Mouse (Mus musculus) stomach, postnatal 0 days (tissue): ENCODE measurements around the gene Creb1. TPM values are rescaled to one million over a fixed set of nuclear protein-coding genes. Genes with fewer than 3 reads are reported as not detected.
A peak's percentile ranks its signal among the peaks of the same experiment; 100 is the strongest.

Experiments
- ATAC-seq: fragments of 200-750 bp; cut with Nextera tagmentation; 2 replicates; pipeline ENCODE4 v1.8.0; 2017; ENCODE audit not compliant: low FRiP score, low TSS enrichment
- DNase-seq: peaks from one replicate; pipeline ENCODE4 v3.0.0-alpha.2; 2016; ENCODE audit warnings: low spot score
- H3K27ac ChIP-seq: fragments of 300-500 bp; sonication (generic); replicated peaks from 2 replicates; pipeline ENCODE4 v1.5.1; 2014; ENCODE audit warnings: mild to moderate bottlenecking, control low read depth
- H3K27me3 ChIP-seq: fragments of 300-500 bp; sonication (generic); 2 replicates; pipeline ENCODE4 v1.6.1; 2014; ENCODE audit warnings: low read length; ENCODE audit not compliant: control insufficient read depth, insufficient read depth
- H3K36me3 ChIP-seq: fragments of 300-500 bp; sonication (generic); 2 replicates; pipeline ENCODE4 v1.6.1; 2014; ENCODE audit warnings: low read length, mixed read lengths; ENCODE audit not compliant: control insufficient read depth, insufficient read depth
- H3K4me1 ChIP-seq: fragments of 300-500 bp; sonication (generic); replicated peaks from 2 replicates; pipeline ENCODE4 v1.6.1; 2014; ENCODE audit warnings: antibody characterized with exemption; ENCODE audit not compliant: control insufficient read depth, insufficient read depth
- H3K4me2 ChIP-seq: fragments of 300-500 bp; sonication (generic); replicated peaks from 2 replicates; pipeline ENCODE4 v1.6.1; 2014; ENCODE audit warnings: low read depth, mild to moderate bottlenecking, control low read depth, moderate library complexity
- H3K4me3 ChIP-seq: fragments of 300-500 bp; sonication (generic); 2 replicates; pipeline ENCODE4 v1.5.1; 2014; ENCODE audit warnings: low read depth, low read length, control low read depth
- H3K9ac ChIP-seq: fragments of 300-500 bp; sonication (generic); 2 replicates; pipeline ENCODE4 v1.6.1; 2014; ENCODE audit warnings: mild to moderate bottlenecking, low read length, control low read depth, mixed read lengths
- H3K9me3 ChIP-seq: fragments of 300-500 bp; sonication (generic); 2 replicates; pipeline ENCODE4 v1.6.1; 2016; ENCODE audit warnings: low read length; ENCODE audit not compliant: control insufficient read depth
- CTCF ChIP-seq: IDR thresholded peaks from 2 replicates; pipeline ENCODE4 v1.5.1; 2016; ENCODE audit warnings: antibody characterized with exemption, low read depth, mild to moderate bottlenecking, moderate library complexity
- EP300 ChIP-seq: optimal IDR thresholded peaks from 2 replicates; pipeline ENCODE3; 2016; ENCODE audit warnings: antibody characterized with exemption
- WGBS: fragments of 180-500 bp; shearing (Covaris S2); extraction: QIAGEN DNeasy Blood & Tissue Kit; methylation state at CpG from one replicate; pipeline ENCODE4 v1.1.7; 2014; 5-methylcytosine and 5-hydroxymethylcytosine counted together
- polyA plus RNA-seq: library from polyadenylated mRNA; unstranded; fragments of >200 nt; fragmentation: Nextera tagmentation; extraction: Ambion mirVana; gene quantifications from 2 replicates; pipeline ENCODE4 v1.2.1, GENCODE M21; 2015

The Creb1 gene
- polyA plus RNA-seq, 1 experiment from 2014 or later: 9.2 TPM

DNA sequence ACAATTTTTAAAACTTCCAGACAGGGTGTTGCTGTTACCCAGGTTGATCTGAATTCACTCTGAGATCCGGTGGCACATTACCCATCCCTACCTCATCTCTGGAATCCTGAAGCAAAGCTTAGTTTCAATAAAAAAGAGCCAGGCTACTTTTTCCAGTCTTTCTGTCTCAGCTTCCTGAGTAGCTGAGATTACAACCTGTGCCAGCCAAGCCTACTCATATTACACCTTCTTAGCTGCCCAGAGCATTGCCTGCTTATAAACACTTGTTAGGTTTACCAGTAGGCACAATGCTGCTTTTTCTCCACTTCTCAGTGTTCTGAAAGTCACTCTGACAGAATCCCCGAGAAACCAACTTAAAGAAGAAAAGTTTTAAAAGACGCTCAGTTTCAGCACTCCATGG, 46.4 kb downstream of the Creb1 start:
- 94% methylated on average over 3 of the region's 3 CpGs for WGBS
- Histone ChIP-seq H3K27ac (no peak overlapping the region), H3K4me3 (no peak overlapping the region), H3K4me1 (no peaks in the 10 kb centered on the region), H3K27me3 (no peaks in the 10 kb centered on the region), H3K9ac (no peak overlapping the region), H3K36me3 (peaks cover 5% of the 10 kb centered on the region; the same call in 1 of the 2 replicates), H3K9me3 (no peaks in the 10 kb centered on the region), H3K4me2 (no peak overlapping the region)
- TF ChIP-seq EP300: no peak
- TF ChIP-seq CTCF: no peak
- ATAC-seq: no peak
- no peak for DNase-seq

DNA sequence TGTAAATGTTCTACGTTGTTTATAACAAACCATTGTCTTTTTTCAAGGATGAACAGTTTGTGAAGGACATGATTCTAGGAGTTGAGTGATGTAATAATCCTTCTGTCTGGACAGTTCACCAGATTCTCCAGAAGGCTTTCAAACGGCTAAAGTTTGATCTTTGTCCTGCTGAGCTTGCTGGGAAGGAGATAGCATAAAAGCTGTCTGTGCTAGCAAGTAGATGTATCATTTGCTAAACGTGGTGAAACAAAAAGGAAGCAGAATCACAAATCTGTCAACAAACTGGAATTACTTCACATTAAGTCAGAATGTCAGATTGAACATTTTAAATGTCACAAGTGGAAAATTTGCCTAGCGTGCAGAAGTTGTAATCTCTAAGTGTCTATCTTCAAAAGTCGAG, 66.5 kb downstream of the Creb1 start:
- no peaks in the 10 kb centered on the region for H3K4me1 ChIP-seq
- no peaks in the 10 kb centered on the region for H3K9me3 ChIP-seq
- WGBS: 45% methylated on average over 5 of the region's 5 CpGs
- TF ChIP-seq CTCF: no peak
- no peak overlapping the region for H3K4me2 ChIP-seq
- DNase-seq: no peak
- no peak overlapping the region for H3K4me3 ChIP-seq
- H3K9ac ChIP-seq: no peak overlapping the region
- H3K27ac ChIP-seq: no peak overlapping the region
- peaks cover 2% of the 10 kb centered on the region; the same call in 1 of the 2 replicates for H3K36me3 ChIP-seq
- no peaks in the 10 kb centered on the region for H3K27me3 ChIP-seq
- no peak for ATAC-seq

DNA sequence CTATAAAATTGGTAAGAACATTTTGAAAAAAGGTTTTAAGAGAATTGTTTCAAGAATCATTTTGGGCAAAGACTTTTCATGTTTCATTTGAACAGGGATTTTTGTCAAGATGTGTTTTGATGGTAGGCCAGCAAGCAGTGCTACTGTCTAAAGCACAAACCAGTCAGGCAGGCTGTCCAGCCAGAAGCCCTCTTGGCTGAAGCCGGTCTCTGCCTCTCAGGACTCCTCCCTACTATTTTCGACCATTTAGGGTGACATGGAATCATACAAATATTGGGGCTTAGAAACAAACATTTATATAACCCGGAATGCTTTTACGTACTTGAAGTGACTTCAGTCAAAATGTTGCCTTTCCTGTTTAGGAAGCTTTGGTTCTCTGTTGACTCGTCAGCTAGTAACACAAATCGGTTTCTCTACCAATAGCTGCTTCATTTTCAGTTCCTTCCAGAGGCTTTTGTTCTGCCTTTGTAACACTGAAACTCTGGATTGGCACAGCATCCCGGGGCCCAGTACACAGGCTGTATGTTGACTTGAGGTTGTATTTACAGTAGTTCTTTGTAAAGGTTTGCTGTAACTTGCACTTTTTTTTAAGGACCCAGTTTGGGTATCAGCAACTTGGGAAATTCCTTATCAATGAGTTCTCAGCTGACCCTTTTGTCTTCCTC, 68.1 kb downstream of the Creb1 start:
- no peaks in the 10 kb centered on the region for H3K9me3 ChIP-seq
- peak overlapping the region; percentile 53 for H3K27ac ChIP-seq
- TF ChIP-seq CTCF (no peak), EP300 (no peak)
- no peaks in the 10 kb centered on the region for H3K4me1 ChIP-seq
- H3K9ac ChIP-seq: no peak overlapping the region
- H3K36me3 ChIP-seq: peaks cover 2% of the 10 kb centered on the region; the same call in 1 of the 2 replicates
- no peak overlapping the region for H3K4me3 ChIP-seq
- no peaks in the 10 kb centered on the region for H3K27me3 ChIP-seq
- DNase-seq (no peak), ATAC-seq (peak; percentile 67; the same call in 1 of the 2 replicates)
- WGBS: 34% methylated on average over 7 of the region's 7 CpGs
- H3K4me2 ChIP-seq: no peak overlapping the region

DNA sequence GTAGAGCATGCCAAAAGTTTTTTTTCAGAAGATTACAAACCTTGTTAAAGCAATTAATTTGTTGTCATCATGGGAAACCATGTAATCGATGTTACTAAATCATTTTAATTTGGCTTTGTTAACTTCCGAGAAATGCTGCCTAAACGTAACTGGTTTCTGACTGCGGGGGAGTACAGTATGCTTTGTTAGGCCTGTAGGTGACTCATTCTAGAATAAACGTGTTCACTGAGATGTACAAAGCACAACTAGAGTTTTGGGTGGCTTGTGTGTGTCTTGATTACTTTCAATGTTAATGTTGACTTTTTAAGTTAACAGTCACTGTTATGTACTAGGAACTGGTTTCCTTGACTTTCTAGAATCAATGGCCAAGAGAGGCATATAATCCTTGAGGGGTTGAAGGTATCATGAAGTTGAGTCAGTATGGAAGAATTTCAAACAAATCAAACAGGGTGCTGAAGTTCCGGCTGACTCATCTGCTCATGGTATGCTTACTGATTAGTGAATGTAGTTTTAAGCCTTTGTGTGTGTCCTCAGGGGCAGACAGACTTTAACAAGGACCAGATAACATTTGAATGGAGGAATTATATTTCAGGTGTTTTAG, 68.9 kb downstream of the Creb1 start:
- Histone ChIP-seq H3K4me1 (no peaks in the 10 kb centered on the region), H3K9ac (no peak overlapping the region), H3K36me3 (peaks cover 2% of the 10 kb centered on the region; the same call in 1 of the 2 replicates), H3K9me3 (no peaks in the 10 kb centered on the region), H3K4me2 (no peak overlapping the region), H3K27ac (no peak overlapping the region), H3K27me3 (no peaks in the 10 kb centered on the region), H3K4me3 (no peak overlapping the region)
- DNase-seq (no peak), ATAC-seq (peak; percentile 83)
- TF ChIP-seq EP300 (no peak), CTCF (no peak)
- WGBS: 47% methylated on average over 6 of the region's 6 CpGs

DNA sequence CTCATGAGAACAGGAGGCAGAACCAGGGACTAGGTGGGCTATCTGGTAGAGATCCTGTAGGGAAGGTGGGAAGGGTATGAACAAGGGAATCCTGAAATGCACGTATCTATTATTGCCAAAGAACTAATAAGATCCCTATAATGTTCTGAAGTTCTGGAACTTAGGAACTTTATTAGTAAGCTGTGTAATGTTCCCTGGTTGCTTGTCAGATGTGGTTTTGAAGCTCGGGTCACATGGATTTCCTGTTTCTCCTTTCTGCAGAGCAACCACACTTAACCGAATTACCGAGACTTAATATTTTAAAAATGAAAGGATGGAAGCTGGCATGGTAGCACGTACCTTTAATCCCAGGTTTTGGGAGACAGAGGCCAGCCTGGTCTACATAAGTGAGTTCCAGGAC, 70.9 kb downstream of the Creb1 start:
- no peak overlapping the region for H3K9ac ChIP-seq
- peaks cover 10% of the 10 kb centered on the region; the same call in 1 of the 2 replicates for H3K36me3 ChIP-seq

DNA sequence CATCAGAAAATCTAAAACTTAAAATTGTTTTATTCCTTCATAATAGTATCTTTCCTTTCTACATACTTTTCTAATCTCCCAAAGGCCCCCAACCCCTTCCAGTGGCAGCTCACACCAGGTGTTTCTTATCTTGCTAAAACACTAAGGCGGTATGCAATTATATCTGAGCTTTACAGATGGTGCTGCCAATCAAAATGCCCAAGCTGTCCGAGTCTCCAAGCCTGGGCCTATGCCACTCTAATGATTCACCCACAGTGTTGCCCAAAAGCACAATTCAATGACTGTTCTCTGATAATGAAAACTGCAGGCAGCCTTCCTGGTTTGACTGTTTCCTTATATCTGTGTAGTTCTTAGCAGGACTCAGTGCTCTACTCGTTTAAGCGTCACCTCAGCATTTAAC, 76.7 kb downstream of the Creb1 start:
- TF ChIP-seq EP300 (no peak), CTCF (no peak)
- ATAC-seq: no peak; the same call in 1 of the 2 replicates
- no peak overlapping the region for H3K4me3 ChIP-seq
- no peaks in the 10 kb centered on the region for H3K27me3 ChIP-seq
- H3K9ac ChIP-seq: no peak overlapping the region
- DNase-seq: no peak
- WGBS: 53% methylated on average over 4 of the region's 4 CpGs
- H3K36me3 ChIP-seq: peaks cover 12% of the 10 kb centered on the region
- no peaks in the 10 kb centered on the region for H3K4me1 ChIP-seq
- H3K27ac ChIP-seq: no peak overlapping the region
- no peak overlapping the region for H3K4me2 ChIP-seq
- H3K9me3 ChIP-seq: no peaks in the 10 kb centered on the region

More for the DNA sequence above, 70.9 kb downstream of the Creb1 start:
- no peak for ATAC-seq
- 84% methylated on average over 5 of the region's 5 CpGs for WGBS
- no peak overlapping the region for H3K27ac ChIP-seq
- no peaks in the 10 kb centered on the region for H3K4me1 ChIP-seq
- no peak for DNase-seq
- no peak overlapping the region for H3K4me3 ChIP-seq
- H3K27me3 ChIP-seq: no peaks in the 10 kb centered on the region
- no peaks in the 10 kb centered on the region for H3K9me3 ChIP-seq
- H3K4me2 ChIP-seq: no peak overlapping the region
- TF ChIP-seq CTCF: no peak
- no peak for TF ChIP-seq EP300
